Mouse (Mus musculus) left cerebral cortex, postnatal 25 days (tissue): ENCODE data around the gene Cyp4f15. TPM values are rescaled to one million over a fixed set of nuclear protein-coding genes. Genes with fewer than 3 reads are reported as not detected.

Experiments used
- DNase-seq, 2 experiments: peaks; one replicate each; pipeline ENCODE4 v3.0.0; 2022; ENCODE audit warnings: low spot score in 2 of 2, mixed read lengths in 1 of 2
- intact Hi-C: fragments of 180-260 bp; cut with DNase I; formaldehyde crosslinking; loops from one replicate; pipeline ENCODE4 v1.15.1; 2025
- total RNA-seq, 2 experiments: library from RNA; stranded (reverse); gene quantifications; 2 replicates each; pipeline ENCODE4 v1.2.3; 2021

The Cyp4f15 gene
- total RNA-seq, 2 experiments from 2014 or later, result 19.0 to 22.0 TPM

DNA sequence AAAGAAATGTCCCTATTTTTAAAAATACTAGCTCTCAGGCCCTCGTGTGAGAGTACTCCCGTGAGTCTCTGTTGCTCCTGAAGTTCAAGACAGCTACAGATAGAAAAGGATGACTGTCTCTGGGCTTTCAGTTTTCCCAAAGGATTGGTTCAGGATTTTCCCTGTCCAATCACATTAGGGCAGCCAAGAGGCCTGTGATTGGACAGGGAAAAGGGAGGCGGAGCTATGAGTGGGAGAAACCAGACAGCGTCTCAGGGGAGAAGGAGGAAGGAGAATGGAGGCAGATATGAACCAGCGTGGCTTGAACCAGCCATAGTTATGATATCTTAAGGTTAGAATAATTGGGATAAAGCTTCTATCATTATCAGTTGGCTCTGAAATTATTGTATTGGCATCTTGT lies 65.2 kb downstream of the Cyp4f15 start:
- intact Hi-C loops, result no loop called here
- DNase-seq, result no peak

Other genes starting within 250 kb of the Cyp4f15 start
- not detected for gene Cyp4f39, start 232.9 kb upstream of the Cyp4f15 start, total RNA-seq
- gene Cyp4f17, start 179.6 kb upstream of the Cyp4f15 start, total RNA-seq, result 1 to 10 TPM; 3.3 to 4.6 TPM
- 1 to 10 TPM; 4.8 to 6.8 TPM for gene Cyp4f16, start 149.1 kb upstream of the Cyp4f15 start, total RNA-seq
- gene Cyp4f37, start 64.3 kb upstream of the Cyp4f15 start, total RNA-seq, result not detected
- gene Cyp4f40, start 26.7 kb upstream of the Cyp4f15 start, total RNA-seq, result not detected
- 10 to 100 TPM; 84.8 to 93.7 TPM for gene Zfp871, start 102.7 kb downstream of the Cyp4f15 start, total RNA-seq
- gene Zfp811, start 124.3 kb downstream of the Cyp4f15 start, total RNA-seq, result 1 to 10 TPM; 6.1 to 7.5 TPM
- gene Zfp799, start 144.6 kb downstream of the Cyp4f15 start, total RNA-seq, result 10 to 100 TPM; 27.0 to 32.1 TPM
- gene Zfp870, start 206.0 kb downstream of the Cyp4f15 start, total RNA-seq, result 1 to 10 TPM; 7.9 to 9.2 TPM
- 1 to 10 TPM; 6.0 to 6.6 TPM for gene Cyp4f14, start 231.7 kb downstream of the Cyp4f15 start, total RNA-seq